Mouse (Mus musculus) hindbrain, postnatal 0 days (tissue): Measurements from ENCODE around the gene Tmsb10. TPM values are rescaled to one million over a fixed set of nuclear protein-coding genes. Genes with fewer than 3 reads are reported as not detected.

Experiments
- ATAC-seq: fragments of 200-750 bp; cut with Nextera tagmentation; 2 replicates; pipeline ENCODE4 v1.8.0; 2017; ENCODE audit warnings: mild to moderate bottlenecking, moderate TSS enrichment, moderate library complexity
- DNase-seq: peaks from one replicate; pipeline ENCODE4 v3.0.0-alpha.2; 2015; ENCODE audit warnings: low spot score
- H3K27ac ChIP-seq: fragments of 300-500 bp; sonication (generic); 2 replicates; pipeline ENCODE4 v1.5.1; 2014; ENCODE audit warnings: mild to moderate bottlenecking
- H3K27me3 ChIP-seq: fragments of 300-500 bp; sonication (generic); 2 replicates; pipeline ENCODE4 v1.6.1; 2014; ENCODE audit warnings: low read length, mixed read lengths; ENCODE audit not compliant: insufficient read depth
- H3K36me3 ChIP-seq: fragments of 300-500 bp; sonication (generic); 2 replicates; pipeline ENCODE4 v1.6.1; 2014; ENCODE audit warnings: low read length, mixed read lengths; ENCODE audit not compliant: insufficient read depth
- H3K4me1 ChIP-seq: fragments of 300-500 bp; sonication (generic); 2 replicates; pipeline ENCODE4 v1.6.1; 2014; ENCODE audit warnings: antibody characterized with exemption, low read length, mixed read lengths; ENCODE audit not compliant: insufficient read depth
- H3K4me2 ChIP-seq: fragments of 300-500 bp; sonication (generic); 2 replicates; pipeline ENCODE4 v1.6.1; 2014; ENCODE audit warnings: low read depth, mild to moderate bottlenecking, low read length, moderate library complexity, mixed read lengths
- H3K4me3 ChIP-seq: fragments of 300-500 bp; sonication (generic); 2 replicates; pipeline ENCODE4 v1.5.1; 2014; ENCODE audit warnings: low read length
- H3K9ac ChIP-seq: fragments of 300-500 bp; sonication (generic); replicated peaks from 2 replicates; pipeline ENCODE4 v1.6.1; 2014; ENCODE audit warnings: mild to moderate bottlenecking, low read length, moderate library complexity, mixed read lengths
- H3K9me3 ChIP-seq: fragments of 300-500 bp; sonication (generic); 2 replicates; pipeline ENCODE4 v1.6.1; 2016; ENCODE audit warnings: low read length, mixed read lengths
- CTCF ChIP-seq: IDR thresholded peaks from 2 replicates; pipeline ENCODE4 v1.5.1; 2016; ENCODE audit warnings: antibody characterized with exemption, control low read depth, low read depth
- WGBS: fragments of 180-500 bp; shearing (Covaris S2); extraction: QIAGEN DNeasy Blood & Tissue Kit; methylation state at CpG from one replicate; pipeline ENCODE4 v1.1.7; 2014; 5-methylcytosine and 5-hydroxymethylcytosine counted together
- polyA plus RNA-seq: library from polyadenylated mRNA; unstranded; fragments of >200 nt; fragmentation: Nextera tagmentation; extraction: Ambion mirVana; gene quantifications from 2 replicates; pipeline ENCODE4 v1.2.1, GENCODE M21; 2015
- total RNA-seq: library from RNA; depleted of rRNA; stranded (reverse); fragments of >200 nt; gene quantifications from 2 replicates; pipeline ENCODE4 v1.2.3, GENCODE M21; 2014

The Tmsb10 gene
- total and polyA plus RNA-seq, 2 experiments from 2014 or later, result 166 to 5,541 TPM

DNA sequence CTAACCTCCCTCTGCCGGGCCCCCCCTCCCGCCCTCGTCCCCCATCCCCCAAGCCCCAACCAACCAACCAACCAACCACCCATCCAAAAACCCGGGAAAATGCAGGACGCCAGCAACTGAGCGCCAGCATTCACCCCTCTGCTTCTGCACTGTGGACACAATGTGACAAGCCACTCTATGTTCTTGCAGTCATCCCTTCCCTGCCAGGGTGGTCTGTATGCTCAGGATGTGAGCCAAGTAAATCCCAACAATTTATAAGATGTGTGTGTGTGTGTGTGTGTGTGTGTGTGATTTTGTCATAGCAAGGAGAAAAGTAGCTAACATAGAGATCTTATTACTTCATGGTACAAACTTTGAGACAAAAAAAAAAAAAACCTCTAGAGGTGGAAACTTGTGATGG lies 6.7 kb upstream of the Tmsb10 start:
- Histone ChIP-seq H3K4me3 (no peak overlapping the region), H3K27ac (no peak overlapping the region), H3K4me2 (no peak overlapping the region), H3K9ac (no peak overlapping the region), H3K27me3 (no peaks in the 10 kb centered on the region), H3K9me3 (no peaks in the 10 kb centered on the region), H3K36me3 (no peaks in the 10 kb centered on the region), H3K4me1 (no peaks in the 10 kb centered on the region)
- no peak for DNase-seq
- 89% methylated on average over 6 of the region's 6 CpGs for WGBS
- TF ChIP-seq CTCF, result no peak
- ATAC-seq, result no peak

DNA sequence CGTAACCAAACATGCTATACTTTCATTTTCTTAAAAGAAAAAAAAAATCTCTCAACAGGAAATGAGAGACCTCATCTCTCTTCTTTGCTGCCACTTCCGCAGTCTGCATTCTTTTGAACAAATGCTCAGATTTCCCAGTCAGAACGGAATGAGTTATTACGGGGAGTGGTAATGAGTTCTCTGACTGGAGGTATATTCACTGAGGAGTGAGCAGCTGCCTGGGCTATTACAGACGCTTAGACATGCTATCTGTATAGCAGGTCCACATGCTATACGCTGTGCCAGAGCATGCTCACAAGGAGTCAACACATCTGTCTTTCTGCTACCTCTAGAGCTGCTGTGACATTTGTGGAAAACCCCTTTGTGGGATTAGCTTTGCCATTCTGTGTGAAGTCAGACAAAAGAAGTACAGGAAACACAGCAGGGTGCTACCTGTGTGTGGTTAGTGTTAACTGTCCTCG lies 3.8 kb upstream of the Tmsb10 start:
- H3K36me3 ChIP-seq, result no peaks in the 10 kb centered on the region
- no peak overlapping the region for H3K4me3 ChIP-seq
- peak overlapping the region; percentile 32; the same call in 1 of the 2 replicates for H3K27ac ChIP-seq
- no peaks in the 10 kb centered on the region for H3K27me3 ChIP-seq
- no peak for DNase-seq
- TF ChIP-seq CTCF, result no peak
- H3K4me2 ChIP-seq, result no peak overlapping the region
- WGBS, result 56% methylated on average over 7 of the region's 7 CpGs
- no peaks in the 10 kb centered on the region for H3K4me1 ChIP-seq
- H3K9me3 ChIP-seq, result no peaks in the 10 kb centered on the region
- H3K9ac ChIP-seq, result no peak overlapping the region
- no peak for ATAC-seq

DNA sequence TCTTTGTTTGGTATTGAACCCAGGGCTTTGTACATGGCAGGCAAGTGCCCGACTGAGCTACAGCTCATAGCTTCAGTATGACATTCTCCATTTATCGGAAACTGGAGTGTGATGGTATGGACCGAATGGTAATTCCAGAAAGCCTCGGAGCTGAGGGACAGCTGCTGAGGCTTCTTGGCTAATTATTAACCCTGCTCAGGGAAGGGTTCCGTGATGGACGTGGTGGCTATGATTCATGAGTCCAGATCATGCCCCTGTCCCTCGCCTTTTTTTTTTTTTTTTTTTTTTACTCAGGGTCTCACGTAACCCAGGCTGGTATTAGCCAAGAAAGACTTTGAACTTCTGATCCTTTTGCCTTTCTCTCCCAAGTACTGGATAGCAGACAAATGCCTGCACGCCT lies 3.1 kb upstream of the Tmsb10 start:
- 77% methylated on average over 9 of the region's 9 CpGs for WGBS
- no peak for ATAC-seq
- H3K9me3 ChIP-seq, result no peaks in the 10 kb centered on the region
- H3K27me3 ChIP-seq, result no peaks in the 10 kb centered on the region
- H3K4me3 ChIP-seq, result no peak overlapping the region
- H3K9ac ChIP-seq, result no peak overlapping the region
- TF ChIP-seq CTCF, result no peak
- no peaks in the 10 kb centered on the region for H3K4me1 ChIP-seq
- no peak overlapping the region for H3K27ac ChIP-seq
- no peak for DNase-seq
- no peak overlapping the region for H3K4me2 ChIP-seq
- H3K36me3 ChIP-seq, result no peaks in the 10 kb centered on the region

DNA sequence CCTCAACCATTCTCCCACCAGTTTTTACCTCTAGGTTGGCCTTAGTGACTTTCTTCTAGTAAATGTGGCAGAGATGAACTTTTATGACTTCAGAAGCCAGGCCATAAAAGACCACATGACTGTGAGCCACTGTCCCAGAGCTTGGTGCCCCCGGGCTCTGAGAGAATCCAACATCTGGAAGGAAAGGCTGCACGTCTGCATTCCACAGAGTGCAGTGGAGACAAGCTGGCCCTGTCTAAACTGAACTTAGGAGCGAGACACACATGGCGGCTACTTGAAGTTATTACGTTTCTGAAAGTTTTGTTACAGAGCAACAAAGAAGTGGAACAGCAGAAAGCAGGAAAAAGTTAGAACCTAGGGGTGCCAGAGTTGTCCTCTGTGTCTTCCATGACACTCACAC lies 2.1 kb upstream of the Tmsb10 start:
- H3K27me3 ChIP-seq, result no peaks in the 10 kb centered on the region

GRCm38 (mm10) chr6:72959175-72959574 lies 627 bp upstream of the Tmsb10 start:
- Histone ChIP-seq H3K27ac (peak overlapping the region; percentile 99), H3K9ac (peak overlapping the region; percentile 98), H3K4me1 (peaks cover 15% of the 10 kb centered on the region; the same call in 1 of the 2 replicates), H3K27me3 (no peaks in the 10 kb centered on the region), H3K4me3 (peak overlapping the region; percentile 87), H3K36me3 (no peaks in the 10 kb centered on the region), H3K4me2 (peak overlapping the region; percentile 72), H3K9me3 (no peaks in the 10 kb centered on the region)
- DNase-seq, result peak; percentile 24
- no peak for ATAC-seq
- no peak for TF ChIP-seq CTCF
- WGBS, result 24% methylated on average over 4 of the region's 4 CpGs

More for the DNA sequence above, 2.1 kb upstream of the Tmsb10 start:
- Histone ChIP-seq H3K4me3 (no peak overlapping the region), H3K36me3 (no peaks in the 10 kb centered on the region), H3K27ac (no peak overlapping the region), H3K4me1 (0 out of 2 replicates have a peak, but pooled peaks cover 6% of the 10 kb centered on the region), H3K9ac (no peak overlapping the region), H3K9me3 (no peaks in the 10 kb centered on the region), H3K4me2 (no peak overlapping the region)
- no peak for TF ChIP-seq CTCF
- WGBS, result 89% methylated on average over 5 of the region's 5 CpGs
- no peak for DNase-seq
- ATAC-seq, result no peak

DNA sequence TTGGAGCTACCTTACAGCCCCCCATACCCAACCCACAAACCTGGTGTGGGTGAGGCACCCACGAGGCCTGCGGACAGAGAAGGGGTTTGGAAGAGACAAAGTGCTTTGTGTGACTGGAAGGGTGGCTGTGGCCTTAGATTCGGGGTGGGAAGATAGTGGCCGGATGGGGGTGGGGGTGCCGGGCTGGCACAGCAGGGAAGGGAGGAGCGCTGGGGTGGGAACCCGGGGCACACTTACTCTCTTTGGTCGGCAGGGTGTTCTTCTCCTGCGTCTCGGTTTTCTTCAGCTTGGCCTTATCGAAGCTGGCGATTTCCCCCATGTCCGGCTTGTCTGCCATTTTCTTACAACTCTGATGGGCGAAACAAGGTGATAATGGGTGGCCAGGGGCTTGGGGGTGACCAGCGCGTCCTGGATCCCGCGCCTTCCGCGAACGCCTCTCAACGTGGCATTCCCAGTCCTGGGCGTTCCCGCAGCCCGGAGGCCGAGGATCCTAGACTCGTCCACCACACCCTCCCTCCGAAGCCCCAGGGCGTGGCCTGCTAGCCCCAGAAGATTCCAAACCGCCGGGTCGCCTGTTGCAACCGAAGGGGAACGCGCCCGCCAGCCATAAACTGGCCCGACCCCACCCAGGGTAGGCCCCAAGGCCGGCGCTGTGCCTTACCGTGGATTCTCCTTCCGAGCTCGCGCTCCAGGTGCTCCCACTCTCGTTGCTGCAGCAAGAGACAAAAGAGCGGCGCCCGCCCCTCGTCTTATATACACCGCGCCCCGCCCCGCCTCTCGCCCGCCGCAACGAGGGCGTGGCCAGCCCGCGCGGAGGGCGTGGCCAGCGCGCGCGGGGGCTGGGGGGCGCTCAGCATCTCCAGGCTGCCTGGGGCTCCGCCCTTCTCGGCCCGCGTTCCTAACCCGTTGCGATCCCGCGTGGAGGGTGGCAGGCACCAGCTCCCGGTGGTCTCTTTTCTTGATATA lies 589 bp downstream of the Tmsb10 start:
- H3K9me3 ChIP-seq, result no peaks in the 10 kb centered on the region
- peak overlapping the region; percentile 72 for H3K4me2 ChIP-seq
- WGBS, result under 1% methylated on average over 70 of the region's 75 CpGs
- H3K27ac ChIP-seq, result peak overlapping the region; percentile 99
- TF ChIP-seq CTCF, result no peak
- H3K36me3 ChIP-seq, result no peaks in the 10 kb centered on the region
- H3K27me3 ChIP-seq, result no peaks in the 10 kb centered on the region
- H3K4me1 ChIP-seq, result peaks cover 15% of the 10 kb centered on the region; the same call in 1 of the 2 replicates
- DNase-seq (peak; percentile 93), ATAC-seq (peak; percentile 87)
- H3K9ac ChIP-seq, result peak overlapping the region; percentile 98
- H3K4me3 ChIP-seq, result peak overlapping the region; percentile 87

DNA sequence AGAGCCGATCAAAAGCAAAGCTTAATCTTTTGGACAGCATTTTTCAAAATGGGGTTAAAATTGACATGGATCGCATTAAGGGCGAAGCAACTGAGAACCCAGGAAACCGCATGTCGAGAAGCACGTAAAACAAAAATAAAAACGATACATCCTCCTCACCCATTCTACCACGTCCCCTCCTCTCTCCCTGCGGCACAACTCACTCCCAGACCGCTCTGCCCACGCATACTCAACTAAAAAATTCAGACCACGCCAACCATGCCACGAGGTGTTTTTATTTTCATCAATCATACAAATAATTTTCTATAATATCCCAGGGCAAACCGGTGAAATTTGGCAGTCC lies 1.5 kb downstream of the Tmsb10 start:
- Histone ChIP-seq H3K4me1 (peaks cover 15% of the 10 kb centered on the region; the same call in 1 of the 2 replicates), H3K27me3 (no peaks in the 10 kb centered on the region), H3K4me2 (peak overlapping the region; percentile 72), H3K4me3 (peak overlapping the region; percentile 87), H3K27ac (peak overlapping the region; percentile 99), H3K9ac (peak overlapping the region; percentile 98), H3K9me3 (no peaks in the 10 kb centered on the region), H3K36me3 (no peaks in the 10 kb centered on the region)
- no peak for TF ChIP-seq CTCF
- WGBS, result under 1% methylated on average over 14 of the region's 14 CpGs
- DNase-seq (peak; percentile 23), ATAC-seq (no peak)
